Mouse (Mus musculus) forebrain, embryonic 12.5 days (tissue): ENCODE results near the gene Jsrp1. TPM values are rescaled to one million over a fixed set of nuclear protein-coding genes. Genes with fewer than 3 reads are reported as not detected.

ENCODE experiments used
- microRNA counts: library from miRNA; unstranded; fragments of <30 nt; microRNA quantifications from one replicate; lab custom pipeline; 2017
- microRNA-seq: library from miRNA; unstranded; fragments of <30 nt; microRNA quantifications from one replicate; pipeline ENCODE4, GENCODE M21; 2017
- polyA plus RNA-seq: library from polyadenylated mRNA; unstranded; fragments of >200 nt; fragmentation: Nextera tagmentation; extraction: Ambion mirVana; gene quantifications from 2 replicates; pipeline ENCODE4 v1.2.1, GENCODE M21; 2016

Jsrp1 gene
- polyA plus RNA-seq, 1 experiment from 2014 or later, result 0.27 TPM

MicroRNAs encoded within 50 kb of the gene (microRNA counts, 519-probe panel; counts per million panel counts)
- not detected for microRNA mmu-miR-1982 (lab: Ali Mortazavi, UCI)

Small RNA genes within 50 kb of the gene (microRNA-seq; reads per million reads assigned to microRNA genes)
- 4.9 reads per million, percentile 18 among the genes with 10 or more reads in this experiment for gene Mir1982

Other genes starting within 250 kb of the Jsrp1 start
- gene Klf16, start 236.2 kb downstream of the Jsrp1 start, polyA plus RNA-seq, result 8.7 and 9.5 TPM in 2 replicates
- gene Abhd17a, start 223.2 kb downstream of the Jsrp1 start, polyA plus RNA-seq, result 84.2 and 89.6 TPM in 2 replicates
- 63.7 and 67.8 TPM in 2 replicates for gene Scamp4, start 210.6 kb downstream of the Jsrp1 start, polyA plus RNA-seq
- 5.3 and 6.0 TPM in 2 replicates for gene Adat3, start 210.6 kb downstream of the Jsrp1 start, polyA plus RNA-seq
- 5.9 and 6.6 TPM in 2 replicates for gene Gm49322, start 207.5 kb downstream of the Jsrp1 start, polyA plus RNA-seq
- gene Csnk1g2, start 190.7 kb downstream of the Jsrp1 start, polyA plus RNA-seq, result 146 and 161 TPM in 2 replicates
- gene Btbd2, start 156.4 kb downstream of the Jsrp1 start, polyA plus RNA-seq, result 84.3 and 85.1 TPM in 2 replicates
- 74.4 and 75.4 TPM in 2 replicates for gene Mknk2, start 135.4 kb downstream of the Jsrp1 start, polyA plus RNA-seq
- 52.4 and 54.1 TPM in 2 replicates for gene Mob3a, start 111.5 kb downstream of the Jsrp1 start, polyA plus RNA-seq
- 20.6 and 21.6 TPM in 2 replicates for gene Izumo4, start 111.3 kb downstream of the Jsrp1 start, polyA plus RNA-seq
- 87.5 and 89.3 TPM in 2 replicates for gene Ap3d1, start 71.2 kb downstream of the Jsrp1 start, polyA plus RNA-seq
- gene Dot1l, start 58.3 kb downstream of the Jsrp1 start, polyA plus RNA-seq, result 27.6 and 28.2 TPM in 2 replicates
- 77.1 and 89.4 TPM in 2 replicates for gene Sf3a2, start 15.3 kb downstream of the Jsrp1 start, polyA plus RNA-seq
- 152 and 156 TPM in 2 replicates for gene Plekhj1, start 14.9 kb downstream of the Jsrp1 start, polyA plus RNA-seq
- 0.15 TPM in 1 of 2 replicates, not detected in the other for gene Amh, start 8.3 kb downstream of the Jsrp1 start, polyA plus RNA-seq
- gene Oaz1, start 13.2 kb upstream of the Jsrp1 start, polyA plus RNA-seq, result 1,463 and 1,490 TPM in 2 replicates
- gene Lingo3, start 30.5 kb upstream of the Jsrp1 start, polyA plus RNA-seq, result 1.5 and 1.7 TPM in 2 replicates
- 274 and 289 TPM in 2 replicates for gene Lsm7, start 41.7 kb upstream of the Jsrp1 start, polyA plus RNA-seq
- gene Sppl2b, start 41.8 kb upstream of the Jsrp1 start, polyA plus RNA-seq, result 43.3 and 44.0 TPM in 2 replicates
- 0.06 and 0.08 TPM in 2 replicates for gene Tmprss9, start 58.4 kb upstream of the Jsrp1 start, polyA plus RNA-seq
- gene Timm13, start 87.5 kb upstream of the Jsrp1 start, polyA plus RNA-seq, result 311 and 314 TPM in 2 replicates
- 67.7 and 73.8 TPM in 2 replicates for gene Lmnb2, start 104.7 kb upstream of the Jsrp1 start, polyA plus RNA-seq
- gene Gadd45b, start 116.6 kb upstream of the Jsrp1 start, polyA plus RNA-seq, result 8.2 and 9.8 TPM in 2 replicates
- 9.8 and 11.0 TPM in 2 replicates for gene Gng7, start 201.4 kb upstream of the Jsrp1 start, polyA plus RNA-seq
- 8.7 and 11.6 TPM in 2 replicates for gene Diras1, start 212.2 kb upstream of the Jsrp1 start, polyA plus RNA-seq
- gene Slc39a3, start 223.9 kb upstream of the Jsrp1 start, polyA plus RNA-seq, result 29.2 and 32.8 TPM in 2 replicates
- gene Sgta, start 246.7 kb upstream of the Jsrp1 start, polyA plus RNA-seq, result 262 and 280 TPM in 2 replicates